Mouse (Mus musculus): ENCODE results near the gene Ntf5.

Gene Ntf5

DNA sequence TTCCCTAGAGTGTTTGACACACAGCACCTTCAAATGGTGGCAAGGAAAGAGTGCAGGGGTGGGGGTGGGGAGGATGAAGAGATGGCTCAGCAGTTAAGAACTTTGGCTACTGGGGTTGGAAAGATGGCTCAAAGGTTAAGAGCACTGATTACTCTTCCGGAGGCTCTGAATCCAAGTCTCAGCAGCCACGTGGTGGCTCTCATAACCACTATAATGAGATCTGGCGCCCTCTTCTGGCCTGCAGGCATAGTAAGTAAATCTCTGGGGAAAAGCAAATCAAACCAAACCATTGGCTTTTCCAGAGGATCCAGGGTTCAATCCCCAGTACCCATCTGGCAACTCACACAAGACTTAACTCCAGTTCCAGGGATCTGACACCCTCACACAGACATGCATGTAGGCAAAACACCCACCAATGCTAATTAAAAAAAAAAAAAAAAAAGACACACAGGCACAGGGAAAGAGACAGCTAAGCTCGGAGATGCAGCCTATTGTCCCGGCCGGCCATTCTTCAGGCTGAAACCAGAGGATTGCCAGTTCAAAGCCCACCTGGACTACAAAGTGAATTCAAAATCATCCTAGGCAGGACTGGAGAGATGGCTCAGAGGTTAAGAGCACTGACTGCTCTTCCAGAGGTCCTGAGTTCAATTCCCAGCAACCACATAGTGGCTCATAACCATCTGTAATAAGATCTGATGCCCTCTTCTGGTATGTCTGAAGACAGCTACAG, 9.8 kb upstream of the Ntf5 start:
- DNase-seq (ENCODE audit: low spot score in 2 of 2) = peak in 1 of 2 experiments; percentile 34

- peak in 1 of 2 experiments; percentile 73 for DNase-seq (ENCODE audit: low spot score in 2 of 2)
Measured at GRCm38 (mm10) chr7:45405091-45406075, 8.1 kb upstream of the Ntf5 start, which contains the start of gene Kcna7. Gene Kcna7, plus strand, starts transcription at chr7:45405653.

- no peak for DNase-seq (ENCODE audit: low spot score in 2 of 2)
Measured at GRCm38 (mm10) chr7:45406157-45407156, 7.0 kb upstream of the Ntf5 start.

DNA sequence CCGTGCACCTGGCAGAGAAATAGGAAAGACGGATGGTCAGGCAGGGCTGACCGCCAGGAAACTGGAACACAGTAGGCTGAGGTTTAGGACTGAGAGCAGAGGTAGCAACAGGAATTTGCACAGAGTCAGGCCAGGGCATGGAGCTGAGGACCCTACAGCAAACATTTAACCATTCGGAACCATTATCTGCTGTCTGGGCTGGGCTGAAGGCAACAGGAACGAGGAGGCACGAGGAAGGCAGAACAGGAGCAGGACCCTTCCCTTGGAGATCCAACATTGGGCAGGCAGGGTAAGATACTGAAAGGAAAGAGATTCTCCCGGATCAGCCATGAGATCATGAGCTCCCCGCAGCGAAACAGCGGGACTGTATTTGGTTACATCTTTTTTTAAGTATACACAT, 5.7 kb upstream of the Ntf5 start:
- DNase-seq (ENCODE audit: low spot score in 2 of 2) = no peak

DNA sequence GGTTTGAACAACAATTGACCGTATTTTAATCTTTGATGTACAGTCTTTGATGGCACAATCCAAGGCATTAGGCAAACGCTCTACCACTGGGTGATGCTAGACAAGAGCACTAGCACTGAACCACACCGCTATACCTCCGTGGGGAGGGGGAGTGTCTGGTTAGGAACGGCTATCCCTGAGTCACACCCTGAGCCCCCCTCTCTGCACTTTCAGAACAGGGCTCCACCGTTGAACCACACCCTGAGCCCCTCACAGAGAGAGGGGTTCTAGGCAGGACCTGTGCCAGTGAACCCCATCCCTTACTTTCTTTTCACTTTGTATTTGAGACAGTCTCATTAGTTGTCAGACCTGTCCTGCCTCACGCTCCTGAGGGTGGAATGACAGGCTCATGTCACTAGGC, 5.1 kb upstream of the Ntf5 start:
- no peak for DNase-seq (ENCODE audit: low spot score in 2 of 2)

GRCm38 (mm10) chr7:45408949-45409348, 4.5 kb upstream of the Ntf5 start:
- no peak for DNase-seq (ENCODE audit: low spot score in 2 of 2)

GRCm38 (mm10) chr7:45409497-45410163, 3.9 kb upstream of the Ntf5 start:
- DNase-seq (ENCODE audit: low spot score in 2 of 2) = no peak

GRCm38 (mm10) chr7:45412421-45412820, 1.1 kb upstream of the Ntf5 start:
- DNase-seq (ENCODE audit: low spot score in 2 of 2) = no peak

DNA sequence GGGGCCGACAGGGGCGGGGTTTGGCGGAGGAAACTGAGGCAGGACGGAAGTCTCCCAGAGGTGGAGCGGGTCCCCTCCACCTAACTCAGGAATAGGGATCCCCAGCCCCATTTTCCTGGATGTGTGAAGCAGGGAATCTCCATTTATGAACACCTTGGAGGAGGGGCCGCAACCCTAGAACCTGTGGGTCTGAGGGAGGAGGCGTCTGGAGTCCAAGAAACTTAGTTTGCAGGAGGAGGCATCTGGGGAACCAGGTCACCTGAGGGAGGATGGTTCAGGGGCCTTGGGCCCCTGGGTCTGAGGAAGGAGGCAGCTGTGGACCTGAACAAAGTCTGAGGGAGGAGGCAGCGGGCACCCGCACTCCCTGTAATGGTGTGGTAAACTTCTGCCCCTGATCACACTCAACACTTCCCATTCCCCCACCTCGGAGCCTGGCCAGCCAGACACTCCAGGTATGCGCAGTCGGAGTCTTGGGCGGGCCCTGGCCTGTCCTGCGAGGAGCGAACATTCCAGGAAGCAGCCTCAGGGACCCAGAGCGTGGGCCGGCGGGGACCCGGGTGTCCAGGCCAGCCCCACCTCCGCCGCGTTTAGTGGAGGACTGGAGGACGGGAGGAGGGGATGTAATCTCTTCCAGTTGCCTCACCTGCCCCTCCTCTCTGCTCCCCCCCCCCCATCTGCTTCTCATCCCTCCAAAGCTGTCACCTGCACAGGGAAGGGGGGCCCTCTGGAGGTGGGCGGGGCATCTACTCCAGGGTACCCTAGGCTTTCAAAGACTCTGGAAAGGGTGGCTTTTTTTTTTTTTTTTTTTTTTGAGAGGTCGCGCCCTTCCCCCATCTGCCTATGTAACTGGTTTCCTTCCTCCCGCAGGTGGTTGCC, 607 bp downstream of the Ntf5 start:
- DNase-seq (ENCODE audit: low spot score in 2 of 2) = no peak

DNA sequence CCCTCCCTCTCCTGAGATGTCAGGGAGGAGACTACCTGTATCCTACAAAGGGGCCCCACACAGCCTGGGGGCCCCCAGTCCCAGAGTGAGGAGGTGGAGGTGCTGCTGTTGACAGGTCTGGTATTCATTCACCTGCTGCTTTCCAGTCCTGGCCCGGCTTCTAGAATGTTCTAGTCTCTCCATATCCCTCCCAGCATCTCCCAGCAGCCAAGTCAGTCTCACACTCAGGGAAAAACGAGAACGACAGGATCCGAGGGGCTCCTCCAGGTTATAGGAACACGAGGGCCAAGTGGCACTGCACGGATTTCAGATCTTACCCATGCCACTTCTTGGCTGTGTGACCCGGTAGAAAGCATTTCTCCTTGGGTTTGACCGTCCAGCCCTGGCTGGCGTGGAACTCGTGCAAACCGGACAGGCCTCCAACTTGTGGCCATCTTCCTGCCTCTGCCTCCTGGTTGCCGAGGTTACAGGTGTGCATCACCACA, 1.3 kb downstream of the Ntf5 start:
- no peak for DNase-seq (ENCODE audit: low spot score in 2 of 2)

DNA sequence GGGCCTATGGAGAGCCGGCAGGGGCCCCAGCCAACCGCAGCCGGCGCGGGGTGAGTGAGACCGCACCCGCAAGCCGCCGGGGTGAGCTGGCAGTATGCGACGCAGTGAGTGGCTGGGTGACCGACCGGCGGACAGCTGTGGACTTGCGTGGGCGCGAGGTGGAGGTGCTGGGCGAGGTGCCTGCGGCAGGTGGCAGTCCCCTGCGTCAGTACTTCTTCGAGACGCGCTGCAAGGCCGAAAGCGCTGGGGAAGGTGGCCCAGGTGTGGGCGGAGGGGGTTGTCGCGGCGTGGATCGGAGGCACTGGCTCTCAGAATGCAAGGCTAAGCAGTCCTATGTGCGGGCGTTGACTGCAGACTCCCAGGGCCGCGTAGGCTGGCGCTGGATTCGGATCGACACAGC, 2.1 kb downstream of the Ntf5 start:
- DNase-seq (ENCODE audit: low spot score in 2 of 2) = peak in 1 of 2 experiments; percentile 38

DNA sequence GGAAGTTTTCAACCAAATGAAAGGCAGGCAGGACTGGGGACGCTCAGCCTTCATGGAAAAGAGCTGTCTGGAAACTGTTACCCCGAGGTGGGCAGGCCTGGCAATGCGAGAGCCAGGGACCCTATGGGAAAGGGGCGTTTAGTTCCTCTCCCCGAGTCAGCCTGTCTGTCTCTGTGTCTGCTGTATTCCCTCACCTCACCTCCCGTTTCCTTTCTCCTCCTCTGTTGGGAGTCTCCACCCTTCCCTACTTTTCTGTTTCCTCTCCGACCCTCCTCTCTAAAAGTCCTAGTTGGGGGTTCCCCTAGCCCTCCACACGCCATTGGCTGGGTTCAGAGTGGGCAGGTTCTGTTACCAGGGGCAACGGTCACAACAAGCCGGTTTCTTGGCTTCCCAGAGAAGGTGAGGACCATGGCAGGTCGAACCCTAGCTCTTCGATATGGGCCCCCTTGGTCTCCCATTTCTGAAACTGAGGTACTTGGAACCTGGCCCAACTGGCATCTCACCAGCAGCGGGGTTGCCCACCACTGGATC, 4.5 kb downstream of the Ntf5 start:
- DNase-seq (ENCODE audit: low spot score in 2 of 2) = no peak

DNA sequence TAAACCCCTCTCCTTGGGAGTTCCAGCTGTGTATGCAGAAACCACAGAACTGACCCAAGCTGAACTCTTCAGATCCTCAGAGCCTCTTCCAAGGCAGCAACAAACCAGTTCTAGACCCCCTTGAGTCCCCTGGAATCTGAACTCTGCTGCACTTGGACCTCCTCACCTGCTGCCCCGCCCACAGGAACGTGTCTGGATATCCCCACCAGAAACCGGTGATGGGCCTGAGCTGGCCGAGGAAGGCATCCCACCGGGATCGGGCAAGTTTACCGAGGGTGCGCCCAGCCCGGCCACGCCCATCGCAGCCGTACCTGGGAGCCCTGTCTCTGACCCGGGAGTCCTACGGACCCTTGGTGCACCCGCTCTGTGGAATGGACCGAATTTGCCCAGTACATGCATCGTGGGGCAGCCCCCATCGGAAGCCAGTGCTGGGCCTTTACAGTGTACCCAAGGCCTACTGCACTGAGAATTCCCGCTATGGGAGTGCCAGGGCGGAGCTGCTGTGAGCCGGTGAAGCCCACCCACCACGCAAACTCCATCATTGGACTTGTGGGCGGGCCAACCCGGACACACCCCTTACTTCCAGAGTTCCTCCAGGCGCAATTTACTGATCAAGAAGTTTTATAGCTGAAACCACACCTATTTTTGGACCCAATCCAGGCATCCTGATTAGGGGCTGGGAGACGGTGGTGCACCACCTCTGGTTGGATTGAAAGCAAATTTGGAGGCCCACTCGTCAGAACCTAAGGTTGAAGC, 6.5 kb downstream of the Ntf5 start:
- no peak for DNase-seq (ENCODE audit: low spot score in 2 of 2)

DNA sequence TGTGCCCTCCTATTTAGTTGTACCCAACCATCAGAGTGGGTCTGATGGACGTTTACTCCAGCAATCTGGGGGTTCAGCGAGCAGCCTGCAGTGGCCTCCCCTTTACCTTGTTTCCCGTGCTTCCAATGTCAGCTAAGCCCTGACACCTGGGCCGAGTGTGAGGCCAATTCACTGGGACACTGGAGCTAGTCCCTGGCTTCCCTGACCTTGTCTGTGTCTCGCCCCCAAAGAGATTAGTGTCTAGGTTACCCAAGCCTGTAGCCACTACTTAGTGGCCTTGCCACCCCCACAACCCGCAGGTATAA, 7.1 kb downstream of the Ntf5 start, which contains the start of gene Lhb:
Gene Lhb, plus strand, starts transcription at position 206 of the 305 bp plus-strand sequence.
- DNase-seq (ENCODE audit: low spot score in 2 of 2) = no peak

GRCm38 (mm10) chr7:45421194-45421593, 7.7 kb downstream of the Ntf5 start:
- DNase-seq (ENCODE audit: low spot score in 2 of 2) = no peak

- no peak for DNase-seq (ENCODE audit: low spot score in 2 of 2)
Measured at GRCm38 (mm10) chr7:45426556-45426955, 13.1 kb downstream of the Ntf5 start.

DNA sequence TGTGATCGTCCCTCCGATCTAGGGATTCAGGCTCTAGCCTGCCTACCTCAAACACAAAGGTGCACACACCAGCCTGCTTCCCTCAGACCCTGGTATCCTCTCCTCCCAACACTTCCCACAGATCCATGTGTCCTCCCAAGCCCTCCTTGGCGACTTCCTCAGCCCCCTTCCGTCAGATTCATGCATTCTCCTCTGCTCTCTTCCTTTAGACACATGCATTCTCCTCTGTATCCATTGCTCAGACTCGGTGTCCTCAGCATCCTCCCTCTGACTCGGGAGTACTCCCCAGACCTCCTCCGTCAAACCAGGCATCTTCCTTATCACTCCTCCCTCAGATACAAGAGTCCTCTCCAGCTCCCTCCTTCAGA, 20.3 kb downstream of the Ntf5 start:
- DNase-seq (ENCODE audit: low spot score in 2 of 2) = no peak

- DNase-seq (ENCODE audit: low spot score in 2 of 2) = peak; percentile 100
Measured at GRCm38 (mm10) chr7:45434203-45435015, 20.9 kb downstream of the Ntf5 start, which contains the start of gene Gys1. Gene Gys1, plus strand, starts transcription at chr7:45434844.
